Mouse (Mus musculus) C2C12 (cell line): ENCODE results near the gene Prrc2b.

Experiments used
- CTCF ChIP-seq: IDR thresholded peaks from one replicate; pipeline ENCODE4 v1.5.1; 2011; ENCODE audit not compliant: control insufficient read depth, insufficient read depth, insufficient read length
- MAX ChIP-seq: IDR thresholded peaks from one replicate; pipeline ENCODE4 v1.6.1; 2011; ENCODE audit warnings: mild to moderate bottlenecking, control low read depth
- MYOD1 ChIP-seq: IDR thresholded peaks from one replicate; pipeline ENCODE4 v1.6.1; 2011; ENCODE audit warnings: low read depth; ENCODE audit not compliant: control insufficient read depth, insufficient read length
- USF1 ChIP-seq: IDR thresholded peaks from one replicate; pipeline ENCODE4 v1.6.1; 2011; ENCODE audit warnings: low read depth, mild to moderate bottlenecking, control low read depth, moderate library complexity

DNA sequence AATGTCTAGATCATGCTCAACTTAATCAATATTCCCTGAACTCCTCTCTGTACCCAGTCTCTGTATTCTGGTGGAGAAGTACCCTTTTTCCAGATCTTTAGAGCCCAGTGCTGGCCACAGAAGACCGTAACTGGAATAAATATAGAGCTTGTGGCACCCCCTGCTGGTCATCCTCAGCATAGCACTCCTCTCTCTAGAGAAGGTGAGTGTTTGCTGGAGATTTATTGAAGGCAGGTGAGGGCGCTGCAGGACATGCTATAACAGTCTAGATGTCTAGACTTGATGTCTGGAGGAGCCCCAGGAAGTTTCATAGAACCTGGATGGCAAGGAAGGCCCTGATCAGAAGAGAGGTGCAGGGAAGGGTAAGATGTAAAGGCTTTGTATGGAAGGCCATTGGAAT is 16.8 kb upstream of the Prrc2b start:
- TF ChIP-seq CTCF: peak; percentile 65
- no peak for TF ChIP-seq MYOD1
- no peak for TF ChIP-seq USF1
- no peak for TF ChIP-seq MAX
